Mouse (Mus musculus) fibroblast of lung, adult 2 months (primary cell): ENCODE measurements around the gene Sufu.

Experiments
- DNase-seq: peaks from one replicate; pipeline ENCODE4 v3.0.0-alpha.2; 2011; ENCODE audit warnings: low read depth

Sufu gene

GRCm38 (mm10) chr19:46466160-46466559 lies 69.5 kb downstream of the Sufu start:
- no peak for DNase-seq

- no peak for DNase-seq
Measured at GRCm38 (mm10) chr19:46467051-46467503, 70.4 kb downstream of the Sufu start.

GRCm38 (mm10) chr19:46470364-46471240 lies 73.9 kb downstream of the Sufu start:
- no peak for DNase-seq

- DNase-seq = no peak
Measured at GRCm38 (mm10) chr19:46471324-46472093, 74.8 kb downstream of the Sufu start.

GRCm38 (mm10) chr19:46477432-46477845 lies 80.7 kb downstream of the Sufu start:
- no peak for DNase-seq

- no peak for DNase-seq
Measured at GRCm38 (mm10) chr19:46478242-46478641, 81.5 kb downstream of the Sufu start.

GRCm38 (mm10) chr19:46478826-46479225 lies 82.1 kb downstream of the Sufu start:
- DNase-seq = peak; percentile 73

- no peak for DNase-seq
Measured at GRCm38 (mm10) chr19:46479306-46480075, 82.8 kb downstream of the Sufu start.

GRCm38 (mm10) chr19:46480624-46481345 lies 84.1 kb downstream of the Sufu start:
- DNase-seq = no peak

GRCm38 (mm10) chr19:46481352-46481751 lies 84.7 kb downstream of the Sufu start:
- no peak for DNase-seq

- peak; percentile 83 for DNase-seq
Measured at GRCm38 (mm10) chr19:46481756-46482155, 85.1 kb downstream of the Sufu start.

- DNase-seq = peak; percentile 57
Measured at GRCm38 (mm10) chr19:46482896-46483516, 86.3 kb downstream of the Sufu start.

- no peak for DNase-seq
Measured at GRCm38 (mm10) chr19:46483701-46484328, 87.1 kb downstream of the Sufu start.

GRCm38 (mm10) chr19:46484518-46484917 lies 87.8 kb downstream of the Sufu start:
- DNase-seq = no peak

- no peak for DNase-seq
Measured at GRCm38 (mm10) chr19:46485847-46486246, 89.2 kb downstream of the Sufu start.

GRCm38 (mm10) chr19:46486709-46487108 lies 90.0 kb downstream of the Sufu start:
- DNase-seq = no peak

- DNase-seq = no peak
Measured at GRCm38 (mm10) chr19:46489448-46489847, 92.8 kb downstream of the Sufu start.

GRCm38 (mm10) chr19:46490634-46491033 lies 93.9 kb downstream of the Sufu start:
- DNase-seq = peak; percentile 66

GRCm38 (mm10) chr19:46495136-46495535 lies 98.4 kb downstream of the Sufu start:
- DNase-seq = no peak

- DNase-seq = no peak
Measured at GRCm38 (mm10) chr19:46497230-46497629, 100.5 kb downstream of the Sufu start.

- no peak for DNase-seq
Measured at GRCm38 (mm10) chr19:46499539-46499835, 102.8 kb downstream of the Sufu start.
